Mouse (Mus musculus) forebrain, embryonic 16.5 days (tissue): ENCODE measurements at regions not wholly inside any gene's neighbourhood (a gene's known extent, or its start where the extent isn't known, plus 50 kb on each side); places are given as distances from the start of the nearest gene placed in this dataset.
"Not testable (repeated sequence)": the region's sequence is repeated elsewhere in the genome, so short reads cannot be mapped to it uniquely, and the experiment has no call there.

Experiments
- ATAC-seq: fragments of 200-750 bp; cut with Nextera tagmentation; 2 replicates; pipeline ENCODE4 v1.8.0; 2017; ENCODE audit warnings: mild to moderate bottlenecking, moderate library complexity
- H3K27ac ChIP-seq: fragments of 300-500 bp; sonication (generic); 2 replicates; pipeline ENCODE4 v1.5.1; 2014; ENCODE audit warnings: low read length, control low read depth
- H3K27me3 ChIP-seq: fragments of 300-500 bp; sonication (generic); replicated peaks from 2 replicates; pipeline ENCODE4 v1.6.1; 2014; ENCODE audit warnings: low read length; ENCODE audit not compliant: control insufficient read depth, insufficient read depth
- H3K36me3 ChIP-seq: fragments of 300-500 bp; sonication (generic); 2 replicates; pipeline ENCODE4 v1.6.1; 2014; ENCODE audit not compliant: control insufficient read depth, insufficient read depth
- H3K4me1 ChIP-seq: fragments of 300-500 bp; sonication (generic); replicated peaks from 2 replicates; pipeline ENCODE4 v1.6.1; 2014; ENCODE audit warnings: low read length; ENCODE audit not compliant: control insufficient read depth, insufficient read depth
- H3K4me2 ChIP-seq: fragments of 300-500 bp; sonication (generic); 2 replicates; pipeline ENCODE4 v1.6.1; 2014; ENCODE audit warnings: mild to moderate bottlenecking, low read length, control low read depth
- H3K4me3 ChIP-seq: fragments of 300-500 bp; sonication (generic); replicated peaks from 2 replicates; pipeline ENCODE4 v1.5.1; 2014; ENCODE audit warnings: mild to moderate bottlenecking, low read length, control low read depth
- H3K9ac ChIP-seq: fragments of 300-500 bp; sonication (generic); replicated peaks from 2 replicates; pipeline ENCODE4 v1.6.1; 2014; ENCODE audit warnings: low read depth, low read length, control low read depth
- H3K9me3 ChIP-seq: fragments of 300-500 bp; sonication (generic); 2 replicates; pipeline ENCODE4 v1.6.1; 2016; ENCODE audit warnings: low read length; ENCODE audit not compliant: control insufficient read depth
- WGBS: fragments of 180-500 bp; shearing (Covaris S2); extraction: QIAGEN DNeasy Blood & Tissue Kit; methylation state at CpG from one replicate; pipeline ENCODE4 v1.1.7; 2014; 5-methylcytosine and 5-hydroxymethylcytosine counted together

DNA sequence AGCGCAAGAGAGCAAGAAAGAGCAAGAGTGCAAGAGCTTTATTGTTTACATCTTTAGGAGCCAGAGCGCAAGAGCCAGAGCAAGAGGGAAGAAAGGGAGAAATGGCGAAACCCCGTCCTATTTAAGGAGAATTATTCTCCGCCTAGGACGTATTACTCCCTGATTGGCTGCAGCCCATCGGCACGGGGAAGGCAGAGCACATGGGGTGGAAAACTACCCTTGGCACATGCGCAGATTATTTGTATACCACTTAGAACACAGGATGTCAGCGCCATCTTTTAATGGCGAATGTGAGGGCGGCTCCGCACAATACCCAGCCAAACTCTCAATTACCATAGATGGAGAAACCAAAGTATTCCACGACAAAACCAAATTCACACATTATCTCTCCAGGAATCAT, 2464.4 kb upstream of the Pcdh20 start:
- WGBS, result 96% methylated on average over 14 of the region's 14 CpGs
- H3K36me3 ChIP-seq, ATAC-seq, H3K27ac ChIP-seq, H3K4me3 ChIP-seq, H3K27me3 ChIP-seq, H3K4me1 ChIP-seq, H3K4me2 ChIP-seq, H3K9ac ChIP-seq, H3K9me3 ChIP-seq: not testable (repeated sequence)

DNA sequence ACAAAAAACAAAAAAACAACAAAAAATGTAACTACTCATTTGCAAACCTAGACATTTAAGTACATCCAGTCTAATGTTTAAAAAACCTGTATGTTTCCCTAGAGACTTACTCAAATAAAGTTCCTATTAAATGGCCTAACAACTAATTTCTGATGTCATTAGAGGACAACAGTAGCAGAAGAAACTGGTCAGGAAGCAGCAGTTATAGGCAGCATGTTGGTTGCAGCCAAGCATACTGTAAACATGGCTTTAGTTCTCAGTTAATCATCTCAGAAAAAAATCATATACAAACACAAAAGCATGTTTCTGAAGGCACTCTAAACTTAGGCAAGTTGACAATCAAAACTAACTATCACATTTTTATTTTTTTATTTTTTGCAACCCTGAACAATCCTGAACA, 2434.1 kb upstream of the Pcdh20 start:
- Histone ChIP-seq H3K4me3 (no peak overlapping the region), H3K36me3 (no peaks in the 10 kb centered on the region)

DNA sequence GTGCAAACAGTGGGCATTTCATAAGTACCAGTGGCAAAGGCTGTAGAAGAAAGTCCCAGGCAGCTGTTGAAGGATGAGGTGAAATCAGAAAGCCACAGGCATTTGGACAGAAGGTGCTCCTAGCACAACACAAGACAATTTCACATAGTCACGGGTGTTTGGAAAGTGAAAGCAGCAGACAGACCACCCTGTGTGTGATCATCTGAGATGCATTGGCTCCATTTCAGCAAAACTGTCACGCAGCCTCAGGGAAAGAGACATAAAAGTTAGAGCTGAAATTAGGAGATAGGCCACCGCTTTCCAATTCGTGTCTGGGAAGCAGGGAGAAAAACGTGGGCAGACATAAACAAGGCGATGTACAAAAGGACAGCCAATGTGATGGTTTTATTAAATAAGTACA, 2418.5 kb upstream of the Pcdh20 start:
- no peak overlapping the region for H3K9ac ChIP-seq
- no peaks in the 10 kb centered on the region for H3K27me3 ChIP-seq
- no peaks in the 10 kb centered on the region for H3K36me3 ChIP-seq
- 52% methylated on average over 6 of the region's 6 CpGs for WGBS
- no peak overlapping the region for H3K4me2 ChIP-seq
- no peak overlapping the region for H3K27ac ChIP-seq
- no peaks in the 10 kb centered on the region for H3K9me3 ChIP-seq
- no peak overlapping the region for H3K4me3 ChIP-seq
- H3K4me1 ChIP-seq, result no peaks in the 10 kb centered on the region
- peak; percentile 31; the same call in 1 of the 2 replicates for ATAC-seq

More for the DNA sequence above, 2434.1 kb upstream of the Pcdh20 start:
- Histone ChIP-seq H3K27me3 (no peaks in the 10 kb centered on the region), H3K9ac (no peak overlapping the region), H3K27ac (no peak overlapping the region), H3K4me2 (no peak overlapping the region), H3K4me1 (no peaks in the 10 kb centered on the region), H3K9me3 (no peaks in the 10 kb centered on the region)
- ATAC-seq, result no peak
